Mouse (Mus musculus) heart, embryonic 15.5 days (tissue): Measurements from ENCODE around the gene Gopc. TPM values are rescaled to one million over a fixed set of nuclear protein-coding genes. Genes with fewer than 3 reads are reported as not detected.
"Not testable (repeated sequence)": the region's sequence is repeated elsewhere in the genome, so short reads cannot be mapped to it uniquely, and the experiment has no call there.

Source experiments
- ATAC-seq: fragments of 200-750 bp; cut with Nextera tagmentation; replicated peaks from 2 replicates; pipeline ENCODE4 v1.8.0; 2017; ENCODE audit warnings: low read depth, moderate TSS enrichment; ENCODE audit not compliant: insufficient number of reproducible peaks, insufficient read depth, low FRiP score
- H3K27ac ChIP-seq: fragments of 300-500 bp; sonication (generic); 2 replicates; pipeline ENCODE4 v1.5.1; 2015; ENCODE audit warnings: mild to moderate bottlenecking, inconsistent platforms
- H3K27me3 ChIP-seq: fragments of 300-500 bp; sonication (generic); 2 replicates; pipeline ENCODE4 v1.6.1; 2015; ENCODE audit warnings: inconsistent platforms
- H3K36me3 ChIP-seq: fragments of 300-500 bp; sonication (generic); 2 replicates; pipeline ENCODE4 v1.6.1; 2015; ENCODE audit warnings: mild to moderate bottlenecking, inconsistent platforms
- H3K4me1 ChIP-seq: fragments of 300-500 bp; sonication (generic); replicated peaks from 2 replicates; pipeline ENCODE4 v1.6.1; 2015; ENCODE audit warnings: inconsistent platforms
- H3K4me2 ChIP-seq: fragments of 300-500 bp; sonication (generic); 2 replicates; pipeline ENCODE4 v1.6.1; 2015; ENCODE audit warnings: inconsistent platforms, mild to moderate bottlenecking, moderate library complexity
- H3K4me3 ChIP-seq: fragments of 300-500 bp; sonication (generic); 2 replicates; pipeline ENCODE4 v1.5.1; 2015; ENCODE audit warnings: mild to moderate bottlenecking, inconsistent platforms
- H3K9ac ChIP-seq: fragments of 300-500 bp; sonication (generic); 2 replicates; pipeline ENCODE4 v1.6.1; 2015; ENCODE audit warnings: mild to moderate bottlenecking, inconsistent platforms
- H3K9me3 ChIP-seq: fragments of 300-500 bp; sonication (generic); replicated peaks from 2 replicates; pipeline ENCODE4 v1.6.1; 2016; ENCODE audit warnings: inconsistent platforms
- WGBS: fragments of 180-500 bp; shearing (Covaris S2); methylation state at CpG from one replicate; pipeline ENCODE4 v1.1.7; 2015; ENCODE audit warnings: mixed read lengths; 5-methylcytosine and 5-hydroxymethylcytosine counted together
- polyA plus RNA-seq: library from polyadenylated mRNA; unstranded; fragments of >200 nt; fragmentation: Nextera tagmentation; extraction: Ambion mirVana; gene quantifications from 2 replicates; pipeline ENCODE4 v1.2.1, GENCODE M21; 2015

The Gopc gene
- polyA plus RNA-seq, 1 experiment from 2014 or later: 12.3 TPM

GRCm38 (mm10) chr10:52293921-52294577, 87.9 kb downstream of the Gopc start:
- no peak overlapping the region for H3K9ac ChIP-seq
- no peak for ATAC-seq
- no peak overlapping the region for H3K4me3 ChIP-seq
- no peaks in the 10 kb centered on the region for H3K9me3 ChIP-seq
- H3K36me3 ChIP-seq: no peaks in the 10 kb centered on the region
- no peaks in the 10 kb centered on the region for H3K4me1 ChIP-seq
- 66% methylated on average over 4 of the region's 4 CpGs for WGBS
- H3K27me3 ChIP-seq: no peaks in the 10 kb centered on the region
- H3K4me2 ChIP-seq: no peak overlapping the region
- no peak overlapping the region for H3K27ac ChIP-seq

- not testable (repeated sequence) for H3K27ac ChIP-seq, H3K36me3 ChIP-seq, H3K9me3 ChIP-seq, H3K4me1 ChIP-seq, H3K9ac ChIP-seq, H3K4me2 ChIP-seq, ATAC-seq, H3K27me3 ChIP-seq, H3K4me3 ChIP-seq
- WGBS: 65% methylated on average over 1 of the region's 1 CpGs
These were observed 89.5 kb downstream of the Gopc start for GRCm38 (mm10) chr10:52292391-52292790.

DNA sequence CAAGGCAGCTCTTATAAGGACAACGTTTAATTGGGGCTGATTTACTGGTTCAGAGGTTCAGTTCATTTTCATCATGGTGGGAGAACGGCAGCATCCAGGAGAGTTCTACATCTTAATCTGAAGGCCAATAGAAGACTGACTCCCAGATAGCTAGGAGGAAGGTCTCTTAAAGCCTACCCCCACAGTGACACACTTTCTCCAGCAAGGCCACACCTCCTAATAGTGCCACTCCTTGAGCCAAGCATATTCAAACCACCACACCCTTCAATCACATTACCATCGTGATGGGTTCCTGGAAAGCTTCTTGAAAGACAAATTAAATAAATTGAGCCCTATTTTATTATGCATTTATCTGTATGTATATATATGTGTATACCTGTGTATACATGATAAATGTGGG, 92.7 kb downstream of the Gopc start:
- Histone ChIP-seq H3K9ac (no peak overlapping the region), H3K36me3 (no peaks in the 10 kb centered on the region), H3K27ac (no peak overlapping the region), H3K4me3 (no peak overlapping the region), H3K4me1 (no peaks in the 10 kb centered on the region), H3K9me3 (no peaks in the 10 kb centered on the region), H3K4me2 (no peak overlapping the region), H3K27me3 (no peaks in the 10 kb centered on the region)
- ATAC-seq: no peak
- WGBS: 87% methylated on average over 3 of the region's 3 CpGs

DNA sequence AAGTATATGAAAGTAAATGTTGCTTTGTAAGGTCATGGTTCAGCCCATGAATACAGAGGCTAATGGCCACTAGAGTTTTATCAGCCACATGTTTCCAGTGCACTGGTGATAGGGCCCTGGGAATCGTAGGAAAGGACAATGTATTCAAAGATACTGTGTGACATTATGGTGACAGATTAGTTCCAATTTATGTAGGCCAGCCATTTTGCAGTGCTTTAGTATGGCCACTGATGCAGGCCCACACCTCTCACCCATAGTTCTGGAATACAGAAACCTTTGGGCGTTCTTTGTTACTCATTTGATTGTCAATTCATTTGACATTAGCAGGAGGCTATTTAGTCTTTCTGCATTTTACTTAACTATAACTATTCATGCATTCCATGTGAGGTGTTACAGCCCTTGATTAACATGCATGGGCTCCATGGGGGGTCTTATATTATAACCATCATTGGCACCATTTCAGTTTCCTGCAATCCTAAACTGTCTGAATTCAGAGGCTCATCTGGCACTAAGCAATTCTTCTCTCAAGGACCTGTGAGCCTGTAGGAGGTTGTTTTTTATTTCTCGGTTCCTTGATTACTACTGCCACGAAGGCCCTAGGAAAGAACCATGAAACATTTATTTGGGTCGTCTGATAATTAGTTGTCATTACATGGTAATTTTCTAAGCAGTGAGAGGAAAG, 93.9 kb downstream of the Gopc start:
- no peaks in the 10 kb centered on the region for H3K27me3 ChIP-seq
- H3K36me3 ChIP-seq: no peaks in the 10 kb centered on the region
- H3K4me2 ChIP-seq: no peak overlapping the region
- H3K4me3 ChIP-seq: no peak overlapping the region
- no peaks in the 10 kb centered on the region for H3K9me3 ChIP-seq
- no peak for ATAC-seq
- no peak overlapping the region for H3K9ac ChIP-seq
- H3K4me1 ChIP-seq: no peaks in the 10 kb centered on the region
- WGBS: 75% methylated on average over 5 of the region's 5 CpGs
- no peak overlapping the region for H3K27ac ChIP-seq

Other genes starting within 250 kb of the Gopc start
- gene Ros1, start 186.9 kb downstream of the Gopc start, polyA plus RNA-seq: not detected in 2 replicates
- gene Dcbld1, start 148.5 kb downstream of the Gopc start, polyA plus RNA-seq: 6.7 and 8.8 TPM in 2 replicates
- gene Gm26741, start 23.4 kb downstream of the Gopc start, polyA plus RNA-seq: not detected in 2 replicates
- gene Nepn, start 6.8 kb upstream of the Gopc start, polyA plus RNA-seq: not detected in 2 replicates
- 7.9 and 8.8 TPM in 2 replicates for gene Nus1, start 35.4 kb upstream of the Gopc start, polyA plus RNA-seq